Mouse (Mus musculus): ENCODE data around the gene AL731706.1. TPM values are rescaled to one million over a fixed set of nuclear protein-coding genes. Genes with fewer than 3 reads are reported as not detected.
A peak's percentile ranks its signal among the peaks of the same experiment; 100 is the strongest.
"Not testable (repeated sequence)": the region's sequence is repeated elsewhere in the genome, so short reads cannot be mapped to it uniquely, and the experiment has no call there.

The AL731706.1 gene
- polyA plus RNA-seq, 2 experiments: 17.4 to 33.3 TPM

DNA sequence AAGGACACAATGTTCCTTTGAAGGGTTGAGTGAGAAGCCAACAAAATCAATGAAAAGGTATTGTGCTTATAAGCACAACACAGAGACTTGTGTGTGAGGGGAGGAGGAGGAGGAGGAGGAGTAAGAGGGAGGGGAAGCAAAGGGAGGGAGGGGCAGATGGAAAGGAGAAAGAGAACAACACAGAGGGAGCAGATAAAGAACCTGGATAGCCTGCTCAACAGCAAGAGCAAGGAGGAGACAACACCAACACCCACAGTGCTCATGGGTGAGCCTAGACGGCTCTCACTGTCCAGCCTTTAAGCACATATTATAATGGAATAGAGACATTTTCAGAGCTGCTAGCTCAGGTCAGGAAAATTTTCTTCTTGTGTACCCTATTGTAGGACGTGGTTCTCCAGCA, 18.1 kb upstream of the AL731706.1 start:
- H3K4me2 ChIP-seq (replicated peaks; ENCODE audit: low read depth, low read length, severe bottlenecking): no peak overlapping the region
- no peak overlapping the region for H3K9ac ChIP-seq (ENCODE audit: low read depth, low read length, severe bottlenecking)
- WGBS: 83% methylated on average over 2 of the region's 2 CpGs
- H3K27me3 ChIP-seq (ENCODE audit: control insufficient read depth, insufficient read depth, low read length): no peaks in the 10 kb centered on the region
- H3K9me3 ChIP-seq (ENCODE audit: control insufficient read depth, low read length): no peaks in the 10 kb centered on the region
- no peaks in the 10 kb centered on the region for H3K4me1 ChIP-seq (ENCODE audit: control insufficient read depth, insufficient read depth, low read length)
- H3K36me3 ChIP-seq (ENCODE audit: control insufficient read depth, insufficient read depth, low read length): no peaks in the 10 kb centered on the region
- DNase-seq (ENCODE audit: low spot score): no peak
- no peak for TF ChIP-seq POLR2A (IDR thresholded peaks at IDR 0.05; ENCODE audit: borderline replicate concordance, extremely low read depth, insufficient read depth, insufficient read length)
- no peak for ATAC-seq (ENCODE audit: low FRiP score, low read depth)
- H3K4me3 ChIP-seq (replicated peaks; ENCODE audit: low read length): no peak overlapping the region
- no peak overlapping the region for H3K27ac ChIP-seq (replicated peaks; ENCODE audit: low read depth, low read length)

DNA sequence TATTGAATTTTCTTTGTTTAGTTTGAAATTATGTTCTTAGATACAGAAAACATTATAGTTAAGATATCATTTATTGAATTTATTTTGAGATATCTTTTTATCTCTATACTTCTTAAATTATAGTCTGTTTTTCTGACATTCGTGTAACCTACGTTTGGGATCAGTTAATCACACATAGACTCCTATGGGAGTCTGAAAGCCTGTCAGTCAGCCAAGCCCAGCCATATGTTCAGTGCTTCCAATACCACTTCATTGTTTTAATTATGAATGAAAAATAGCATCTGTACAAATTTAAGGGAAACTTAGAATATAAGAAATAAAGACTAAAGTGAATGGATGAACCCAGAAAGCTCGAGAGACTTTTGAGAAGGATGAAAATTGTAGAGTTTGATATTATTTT, 17.4 kb upstream of the AL731706.1 start:
- no peaks in the 10 kb centered on the region for H3K4me1 ChIP-seq (ENCODE audit: control insufficient read depth, insufficient read depth, low read length)
- H3K36me3 ChIP-seq (ENCODE audit: control insufficient read depth, insufficient read depth, low read length): no peaks in the 10 kb centered on the region
- no peak for TF ChIP-seq POLR2A (IDR thresholded peaks at IDR 0.05; ENCODE audit: borderline replicate concordance, extremely low read depth, insufficient read depth, insufficient read length)
- H3K27ac ChIP-seq (replicated peaks; ENCODE audit: low read depth, low read length): no peak overlapping the region
- no peak overlapping the region for H3K9ac ChIP-seq (ENCODE audit: low read depth, low read length, severe bottlenecking)
- H3K27me3 ChIP-seq (ENCODE audit: control insufficient read depth, insufficient read depth, low read length): no peaks in the 10 kb centered on the region
- WGBS: 80% methylated on average over 3 of the region's 3 CpGs
- H3K4me3 ChIP-seq (replicated peaks; ENCODE audit: low read length): no peak overlapping the region
- H3K9me3 ChIP-seq (ENCODE audit: control insufficient read depth, low read length): no peaks in the 10 kb centered on the region
- DNase-seq (ENCODE audit: low spot score) (no peak), ATAC-seq (ENCODE audit: low FRiP score, low read depth) (no peak)
- H3K4me2 ChIP-seq (replicated peaks; ENCODE audit: low read depth, low read length, severe bottlenecking): no peak overlapping the region

GRCm38 (mm10) chr2:136896131-136896530, 4.9 kb upstream of the AL731706.1 start:
- Histone ChIP-seq H3K27ac (replicated peaks; ENCODE audit: low read depth, low read length) (no peak overlapping the region), H3K9ac (ENCODE audit: low read depth, low read length, severe bottlenecking) (no peak overlapping the region), H3K27me3 (ENCODE audit: control insufficient read depth, insufficient read depth, low read length) (no peaks in the 10 kb centered on the region), H3K36me3 (ENCODE audit: control insufficient read depth, insufficient read depth, low read length) (no peaks in the 10 kb centered on the region), H3K4me3 (replicated peaks; ENCODE audit: low read length) (no peak overlapping the region), H3K9me3 (ENCODE audit: control insufficient read depth, low read length) (no peaks in the 10 kb centered on the region), H3K4me1 (ENCODE audit: control insufficient read depth, insufficient read depth, low read length) (no peaks in the 10 kb centered on the region), H3K4me2 (replicated peaks; ENCODE audit: low read depth, low read length, severe bottlenecking) (no peak overlapping the region)
- WGBS: 79% methylated on average over 2 of the region's 2 CpGs
- DNase-seq (ENCODE audit: low spot score): peak; percentile 23
- TF ChIP-seq POLR2A (IDR thresholded peaks at IDR 0.05; ENCODE audit: borderline replicate concordance, extremely low read depth, insufficient read depth, insufficient read length): no peak
- no peak for ATAC-seq (ENCODE audit: low FRiP score, low read depth)

DNA sequence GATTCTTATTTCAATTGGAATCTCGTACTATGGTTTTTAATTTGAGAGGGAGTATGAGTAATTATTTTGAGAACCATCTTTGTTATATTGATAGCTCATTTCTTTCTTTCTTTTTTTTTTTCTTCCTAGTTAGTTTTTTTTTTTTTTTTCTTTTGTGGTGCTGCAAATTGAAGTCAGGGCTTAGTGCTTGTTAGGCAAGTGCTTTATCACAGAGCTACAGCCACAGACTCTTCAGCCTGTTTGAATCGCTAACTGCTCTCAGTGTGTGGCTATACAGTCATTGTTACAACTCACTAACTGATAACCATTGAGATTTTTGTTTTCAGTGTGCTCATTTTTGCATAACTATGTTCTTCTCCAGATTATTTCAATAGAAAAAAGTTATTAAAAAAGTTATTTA, 3.3 kb upstream of the AL731706.1 start:
- no peaks in the 10 kb centered on the region for H3K9me3 ChIP-seq (ENCODE audit: control insufficient read depth, low read length)
- 85% methylated on average over 2 of the region's 2 CpGs for WGBS
- no peak overlapping the region for H3K4me2 ChIP-seq (replicated peaks; ENCODE audit: low read depth, low read length, severe bottlenecking)
- H3K4me1 ChIP-seq (ENCODE audit: control insufficient read depth, insufficient read depth, low read length): 0 out of 2 replicates have a peak, but pooled peaks cover 3% of the 10 kb centered on the region
- H3K36me3 ChIP-seq (ENCODE audit: control insufficient read depth, insufficient read depth, low read length): no peaks in the 10 kb centered on the region
- H3K27me3 ChIP-seq (ENCODE audit: control insufficient read depth, insufficient read depth, low read length): no peaks in the 10 kb centered on the region
- TF ChIP-seq POLR2A (IDR thresholded peaks at IDR 0.05; ENCODE audit: borderline replicate concordance, extremely low read depth, insufficient read depth, insufficient read length): no peak
- no peak for DNase-seq (ENCODE audit: low spot score)
- ATAC-seq (ENCODE audit: low FRiP score, low read depth): no peak
- no peak overlapping the region for H3K9ac ChIP-seq (ENCODE audit: low read depth, low read length, severe bottlenecking)
- H3K4me3 ChIP-seq (replicated peaks; ENCODE audit: low read length): no peak overlapping the region
- no peak overlapping the region for H3K27ac ChIP-seq (replicated peaks; ENCODE audit: low read depth, low read length)

GRCm38 (mm10) chr2:136891951-136892371, 772 bp upstream of the AL731706.1 start:
- ATAC-seq (ENCODE audit: low FRiP score, low read depth) (peak; percentile 85), DNase-seq (ENCODE audit: low spot score) (peak; percentile 99)
- peak overlapping the region; percentile 46 for H3K4me2 ChIP-seq (replicated peaks; ENCODE audit: low read depth, low read length, severe bottlenecking)
- peak overlapping the region; percentile 59 for H3K9ac ChIP-seq (ENCODE audit: low read depth, low read length, severe bottlenecking)
- whole genome bisulfite sequencing: under 1% methylated on average over 23 of the region's 23 CpGs
- H3K36me3 ChIP-seq (ENCODE audit: control insufficient read depth, insufficient read depth, low read length): no peaks in the 10 kb centered on the region
- 0 out of 2 replicates have a peak, but pooled peaks cover 3% of the 10 kb centered on the region for H3K4me1 ChIP-seq (ENCODE audit: control insufficient read depth, insufficient read depth, low read length)
- H3K27ac ChIP-seq (replicated peaks; ENCODE audit: low read depth, low read length): peak overlapping the region; percentile 75
- TF ChIP-seq POLR2A (IDR thresholded peaks at IDR 0.05; ENCODE audit: borderline replicate concordance, extremely low read depth, insufficient read depth, insufficient read length): peak; percentile 53; the same call in 1 of the 2 replicates
- H3K9me3 ChIP-seq (ENCODE audit: control insufficient read depth, low read length): no peaks in the 10 kb centered on the region
- peak overlapping the region; percentile 69 for H3K4me3 ChIP-seq (replicated peaks; ENCODE audit: low read length)
- no peaks in the 10 kb centered on the region for H3K27me3 ChIP-seq (ENCODE audit: control insufficient read depth, insufficient read depth, low read length)

- WGBS: 6% methylated on average over 15 of the region's 15 CpGs
- H3K4me1 ChIP-seq (ENCODE audit: control insufficient read depth, insufficient read depth, low read length); H3K9me3 ChIP-seq (ENCODE audit: control insufficient read depth, low read length); H3K36me3 ChIP-seq (ENCODE audit: control insufficient read depth, insufficient read depth, low read length); H3K27me3 ChIP-seq (ENCODE audit: control insufficient read depth, insufficient read depth, low read length); DNase-seq (ENCODE audit: low spot score): not testable (repeated sequence)
- Histone ChIP-seq H3K27ac (replicated peaks; ENCODE audit: low read depth, low read length) (peak overlapping the region; percentile 91), H3K4me2 (replicated peaks; ENCODE audit: low read depth, low read length, severe bottlenecking) (peak overlapping the region; percentile 40), H3K4me3 (replicated peaks; ENCODE audit: low read length) (peak overlapping the region; percentile 69), H3K9ac (ENCODE audit: low read depth, low read length, severe bottlenecking) (peak overlapping the region; percentile 69)
- peak; percentile 50 for ATAC-seq (ENCODE audit: low FRiP score, low read depth)
These were observed 497 bp downstream of the AL731706.1 start for GRCm38 (mm10) chr2:136890716-136891067.
